Mouse (Mus musculus): ENCODE data around the gene Lrp1.

Gene Lrp1

GRCm38 (mm10) chr10:127508239-127508638 lies 112.7 kb downstream of the Lrp1 start:
- DNase-seq (ENCODE audit: low read depth, low spot score) = no peak

GRCm38 (mm10) chr10:127500894-127501893 lies 119.8 kb downstream of the Lrp1 start, which contains the start of gene Stac3:
Gene Stac3, plus strand, starts transcription at chr10:127501686.
- DNase-seq (ENCODE audit: low read depth, low spot score) = no peak

GRCm38 (mm10) chr10:127500042-127500441 lies 120.9 kb downstream of the Lrp1 start:
- DNase-seq (ENCODE audit: low read depth, low spot score) = no peak

GRCm38 (mm10) chr10:127499516-127499915 lies 121.4 kb downstream of the Lrp1 start:
- no peak for DNase-seq (ENCODE audit: low read depth, low spot score)

- DNase-seq (ENCODE audit: low read depth, low spot score) = no peak
Observed at GRCm38 (mm10) chr10:127496156-127496555, 124.8 kb downstream of the Lrp1 start.

- DNase-seq (ENCODE audit: low read depth, low spot score) = no peak
Observed at GRCm38 (mm10) chr10:127492118-127492517, 128.8 kb downstream of the Lrp1 start.

GRCm38 (mm10) chr10:127491128-127491512 lies 129.8 kb downstream of the Lrp1 start:
- no peak for DNase-seq (ENCODE audit: low read depth, low spot score)

- no peak for DNase-seq (ENCODE audit: low read depth, low spot score)
Observed at GRCm38 (mm10) chr10:127490160-127491127, 130.5 kb downstream of the Lrp1 start.

GRCm38 (mm10) chr10:127488856-127489255 lies 132.1 kb downstream of the Lrp1 start:
- DNase-seq (ENCODE audit: low read depth, low spot score) = no peak
